Mouse (Mus musculus): ENCODE results near the gene Il15. TPM values are rescaled to one million over a fixed set of nuclear protein-coding genes. Genes with fewer than 3 reads are reported as not detected.

Gene Il15
- polyA plus RNA-seq (2015; fragmentation: Nextera tagmentation; extraction: Ambion mirVana): 9.3 and 10.3 TPM in 2 replicates

GRCm38 (mm10) chr8:82402686-82403330, at the start of gene Il15:
TSS of gene Il15 (minus strand) at chr8:82403222.
- no peaks in the 10 kb centered on the region for H3K27me3 ChIP-seq (ENCODE audit: insufficient read depth, low read length)
- peak within 1 kb of the TSS; percentile 86 for H3K27ac ChIP-seq
- 4% methylated on average over 13 of the region's 13 CpGs for WGBS
- peak within 1 kb of the TSS; percentile 84 for H3K4me2 ChIP-seq (ENCODE audit: low read length)
- H3K9me3 ChIP-seq (replicated peaks; ENCODE audit: low read length): no peaks in the 10 kb centered on the region
- no peaks in the 10 kb centered on the region for H3K36me3 ChIP-seq (ENCODE audit: insufficient read depth, low read length)
- peak within 1 kb of the TSS; percentile 61 for H3K9ac ChIP-seq (ENCODE audit: low read depth, low read length)
- peak; percentile 78 for ATAC-seq (replicated peaks; ENCODE audit: low FRiP score, low read depth)
- peak within 1 kb of the TSS; percentile 60 for H3K4me3 ChIP-seq (replicated peaks; ENCODE audit: low read depth, low read length)
- DNase-seq (ENCODE audit: low spot score): peak; percentile 81
- H3K4me1 ChIP-seq (replicated peaks; ENCODE audit: insufficient read depth, low read length): peaks cover 4% of the 10 kb centered on the region; the same call in 1 of the 2 replicates
- TF ChIP-seq CTCF (IDR thresholded peaks at IDR 0.05; ENCODE audit: low read depth): no peak

GRCm38 (mm10) chr8:82444897-82445296, 41.9 kb upstream of the Il15 start:
- Histone ChIP-seq H3K4me3 (replicated peaks; ENCODE audit: low read depth, low read length) (no peak overlapping the region), H3K9me3 (replicated peaks; ENCODE audit: low read length) (no peaks in the 10 kb centered on the region), H3K27ac (no peak overlapping the region), H3K9ac (ENCODE audit: low read depth, low read length) (no peak overlapping the region), H3K4me1 (replicated peaks; ENCODE audit: insufficient read depth, low read length) (no peaks in the 10 kb centered on the region), H3K27me3 (ENCODE audit: insufficient read depth, low read length) (no peaks in the 10 kb centered on the region), H3K36me3 (ENCODE audit: insufficient read depth, low read length) (no peaks in the 10 kb centered on the region), H3K4me2 (ENCODE audit: low read length) (no peak overlapping the region)
- no peak for TF ChIP-seq CTCF (IDR thresholded peaks at IDR 0.05; ENCODE audit: low read depth)
- ATAC-seq (replicated peaks; ENCODE audit: low FRiP score, low read depth) (no peak), DNase-seq (ENCODE audit: low spot score) (no peak)

GRCm38 (mm10) chr8:82416587-82417340, 13.7 kb upstream of the Il15 start:
- Histone ChIP-seq H3K4me1 (replicated peaks; ENCODE audit: insufficient read depth, low read length) (no peaks in the 10 kb centered on the region; the same call in 1 of the 2 replicates), H3K27ac (no peak overlapping the region), H3K9ac (ENCODE audit: low read depth, low read length) (no peak overlapping the region), H3K4me3 (replicated peaks; ENCODE audit: low read depth, low read length) (no peak overlapping the region), H3K36me3 (ENCODE audit: insufficient read depth, low read length) (no peaks in the 10 kb centered on the region), H3K9me3 (replicated peaks; ENCODE audit: low read length) (no peaks in the 10 kb centered on the region), H3K27me3 (ENCODE audit: insufficient read depth, low read length) (no peaks in the 10 kb centered on the region), H3K4me2 (ENCODE audit: low read length) (no peak overlapping the region)
- no peak for ATAC-seq (replicated peaks; ENCODE audit: low FRiP score, low read depth)
- DNase-seq (ENCODE audit: low spot score): no peak
- WGBS: 70% methylated on average over 5 of the region's 5 CpGs
- no peak for TF ChIP-seq CTCF (IDR thresholded peaks at IDR 0.05; ENCODE audit: low read depth)

GRCm38 (mm10) chr8:82415485-82415884, 12.5 kb upstream of the Il15 start:
- Histone ChIP-seq H3K4me3 (replicated peaks; ENCODE audit: low read depth, low read length) (no peak overlapping the region), H3K27ac (no peak overlapping the region), H3K27me3 (ENCODE audit: insufficient read depth, low read length) (no peaks in the 10 kb centered on the region), H3K36me3 (ENCODE audit: insufficient read depth, low read length) (no peaks in the 10 kb centered on the region), H3K4me1 (replicated peaks; ENCODE audit: insufficient read depth, low read length) (no peaks in the 10 kb centered on the region; the same call in 1 of the 2 replicates), H3K9ac (ENCODE audit: low read depth, low read length) (no peak overlapping the region), H3K4me2 (ENCODE audit: low read length) (no peak overlapping the region), H3K9me3 (replicated peaks; ENCODE audit: low read length) (no peaks in the 10 kb centered on the region)
- TF ChIP-seq CTCF (IDR thresholded peaks at IDR 0.05; ENCODE audit: low read depth): no peak
- DNase-seq (ENCODE audit: low spot score): no peak
- 61% methylated on average over 1 of the region's 1 CpGs for WGBS
- ATAC-seq (replicated peaks; ENCODE audit: low FRiP score, low read depth): no peak

- WGBS: 37% methylated on average over 3 of the region's 3 CpGs
- no peak for TF ChIP-seq CTCF (IDR thresholded peaks at IDR 0.05; ENCODE audit: low read depth)
- Histone ChIP-seq H3K4me3 (replicated peaks; ENCODE audit: low read depth, low read length) (no peak overlapping the region), H3K27me3 (ENCODE audit: insufficient read depth, low read length) (no peaks in the 10 kb centered on the region), H3K36me3 (ENCODE audit: insufficient read depth, low read length) (no peaks in the 10 kb centered on the region), H3K9ac (ENCODE audit: low read depth, low read length) (no peak overlapping the region), H3K9me3 (replicated peaks; ENCODE audit: low read length) (no peaks in the 10 kb centered on the region), H3K27ac (no peak overlapping the region), H3K4me1 (replicated peaks; ENCODE audit: insufficient read depth, low read length) (no peaks in the 10 kb centered on the region), H3K4me2 (ENCODE audit: low read length) (no peak overlapping the region)
- ATAC-seq (replicated peaks; ENCODE audit: low FRiP score, low read depth): no peak
- no peak for DNase-seq (ENCODE audit: low spot score)
Observed at GRCm38 (mm10) chr8:82410135-82410534, 7.1 kb upstream of the Il15 start.

- WGBS: 67% methylated on average over 1 of the region's 1 CpGs
- Histone ChIP-seq H3K36me3 (ENCODE audit: insufficient read depth, low read length) (no peaks in the 10 kb centered on the region), H3K9ac (ENCODE audit: low read depth, low read length) (no peak overlapping the region), H3K4me1 (replicated peaks; ENCODE audit: insufficient read depth, low read length) (peaks cover 4% of the 10 kb centered on the region; the same call in 1 of the 2 replicates), H3K4me3 (replicated peaks; ENCODE audit: low read depth, low read length) (no peak overlapping the region), H3K27me3 (ENCODE audit: insufficient read depth, low read length) (no peaks in the 10 kb centered on the region), H3K9me3 (replicated peaks; ENCODE audit: low read length) (no peaks in the 10 kb centered on the region), H3K27ac (no peak overlapping the region), H3K4me2 (ENCODE audit: low read length) (no peak overlapping the region)
- no peak for TF ChIP-seq CTCF (IDR thresholded peaks at IDR 0.05; ENCODE audit: low read depth)
- ATAC-seq (replicated peaks; ENCODE audit: low FRiP score, low read depth): no peak
- DNase-seq (ENCODE audit: low spot score): no peak
Observed at GRCm38 (mm10) chr8:82407060-82407459, 4.0 kb upstream of the Il15 start.

Measured in kidney, postnatal 0 days (tissue).